Mouse (Mus musculus) erythroid progenitor cell, adult 5-6 weeks (primary cell): ENCODE data around the gene Dglucy. TPM values are rescaled to one million over a fixed set of nuclear protein-coding genes. Genes with fewer than 3 reads are reported as not detected.

ENCODE experiments used
- ATAC-seq: replicated peaks from 2 replicates; pipeline ENCODE4 v1.8.0; 2016; ENCODE audit warnings: moderate number of reproducible peaks, mild to moderate bottlenecking, moderate TSS enrichment, inconsistent platforms; ENCODE audit not compliant: poor library complexity, low FRiP score, severe bottlenecking
- total RNA-seq, 2 experiments: library from RNA; stranded (forward) in 1 of 2; stranded (reverse) in 1 of 2; fragments of 150-400 nt in 1 of 2; fragments of 186-747, 209-891 nt in 1 of 2; gene quantifications; 2 replicates each; pipeline versions ENCODE4 v1.2.3 to v1.2.4; 2015 to 2017; ENCODE audit warnings: low replicate concordance in 2 of 2

Gene Dglucy
- total RNA-seq (2015; ENCODE audit: low replicate concordance): 0.42 and 1.1 TPM in 2 replicates
- 5.1 TPM in 1 of 2 replicates, not detected in the other for total RNA-seq (2017; ENCODE audit: low replicate concordance)

GRCm38 (mm10) chr12:100778934-100779865 is at the start of gene Dglucy:
Gene Dglucy (plus strand): TSS chr12:100779057.
- peak; percentile 76 for ATAC-seq

DNA sequence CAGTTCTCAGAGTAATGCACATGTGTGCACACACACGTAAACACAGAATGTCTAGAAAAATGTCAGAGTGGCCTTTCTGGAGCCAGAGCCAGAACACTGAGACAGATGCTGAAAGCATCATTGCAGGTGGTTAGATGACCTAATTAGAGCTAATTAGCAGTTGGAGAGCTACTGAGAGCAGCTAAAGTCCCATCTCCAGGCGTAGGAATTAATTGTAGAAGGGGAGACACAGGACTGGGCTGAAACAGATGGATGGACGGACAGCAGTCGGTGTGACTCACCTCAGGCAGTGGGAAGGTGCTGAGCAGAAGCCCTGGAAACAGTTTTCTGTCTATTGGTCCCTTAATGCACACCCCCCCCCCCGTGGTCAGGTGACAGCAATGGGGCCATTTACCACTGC is 43.7 kb upstream of the Dglucy start:
- ATAC-seq: no peak

DNA sequence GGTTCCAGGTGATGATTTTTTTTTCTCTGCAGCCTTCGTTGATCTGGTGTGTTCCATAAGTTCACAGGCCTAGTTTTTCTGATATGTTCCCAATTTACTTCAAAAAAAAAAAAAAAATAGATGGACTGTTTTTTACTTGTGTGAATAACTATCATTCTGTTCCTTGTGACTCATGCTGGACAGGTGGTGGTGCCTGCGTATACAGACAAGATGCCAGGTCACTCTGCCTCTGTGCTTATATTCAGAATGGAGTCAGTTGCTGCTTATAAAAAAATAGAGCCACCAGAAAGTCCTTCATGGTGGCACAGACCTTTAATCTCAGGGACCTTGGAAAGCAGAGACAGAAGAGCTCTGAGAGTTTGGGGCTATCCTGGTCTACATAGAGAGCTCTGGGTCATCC is 43.3 kb upstream of the Dglucy start:
- ATAC-seq: no peak

DNA sequence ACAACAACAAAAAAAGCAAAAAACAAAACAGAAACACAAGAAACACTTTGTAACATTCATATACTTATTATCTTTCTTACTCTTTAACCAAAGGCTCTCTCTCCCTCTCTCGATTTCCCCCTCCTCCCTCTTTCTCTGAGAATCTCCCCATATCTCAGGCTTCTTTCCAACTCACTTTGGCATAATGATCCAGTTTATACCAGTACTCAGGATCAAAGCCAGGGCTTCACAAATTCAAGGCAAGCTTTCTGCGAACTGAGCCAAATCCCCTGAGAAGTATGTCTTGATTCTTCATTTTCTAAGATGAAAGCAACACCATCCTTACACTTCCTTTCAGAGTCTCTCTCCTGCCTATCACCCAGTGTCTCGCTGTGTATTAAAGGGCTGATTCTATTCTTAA is 40.4 kb upstream of the Dglucy start:
- no peak for ATAC-seq

GRCm38 (mm10) chr12:100739011-100739570 is 39.8 kb upstream of the Dglucy start:
- no peak for ATAC-seq

DNA sequence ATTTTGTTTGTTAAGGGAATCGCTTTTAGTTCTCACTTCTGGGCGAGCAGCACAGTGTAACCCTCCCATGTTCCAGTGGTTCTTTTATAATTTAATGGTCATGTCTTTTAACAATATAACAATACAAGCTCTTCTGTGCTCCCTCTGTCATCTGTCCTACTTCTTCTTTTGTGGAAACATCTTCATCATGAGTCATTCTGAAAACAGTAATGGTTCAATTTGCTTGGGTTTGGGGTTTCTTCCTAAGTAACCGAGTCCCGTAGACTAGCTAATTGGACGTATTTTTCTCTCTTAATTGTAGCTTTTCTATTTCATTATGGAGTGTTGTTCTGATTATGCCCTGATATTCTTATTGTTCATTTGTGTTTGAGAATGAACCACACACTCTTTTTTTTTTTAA is 38.5 kb upstream of the Dglucy start:
- no peak for ATAC-seq

DNA sequence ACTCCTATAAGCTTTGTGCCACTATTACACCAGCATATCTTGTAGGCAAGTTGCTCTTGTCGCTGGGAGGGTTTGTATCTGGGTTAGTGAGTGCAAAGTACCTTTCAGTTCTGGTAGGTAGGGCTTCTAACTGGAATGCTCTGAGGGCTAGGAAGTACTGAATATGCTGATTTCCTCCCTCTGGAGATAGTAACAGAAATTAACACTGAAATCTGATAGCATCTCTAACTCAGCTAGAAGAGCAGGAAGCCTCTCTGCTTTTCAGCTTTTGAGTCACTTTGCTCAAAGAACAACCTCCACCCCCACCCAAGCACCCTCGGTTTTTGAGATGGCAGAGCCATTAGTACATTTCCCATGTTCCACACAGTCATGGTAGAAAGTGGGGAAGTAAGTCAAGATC is 36.4 kb upstream of the Dglucy start:
- ATAC-seq: no peak

DNA sequence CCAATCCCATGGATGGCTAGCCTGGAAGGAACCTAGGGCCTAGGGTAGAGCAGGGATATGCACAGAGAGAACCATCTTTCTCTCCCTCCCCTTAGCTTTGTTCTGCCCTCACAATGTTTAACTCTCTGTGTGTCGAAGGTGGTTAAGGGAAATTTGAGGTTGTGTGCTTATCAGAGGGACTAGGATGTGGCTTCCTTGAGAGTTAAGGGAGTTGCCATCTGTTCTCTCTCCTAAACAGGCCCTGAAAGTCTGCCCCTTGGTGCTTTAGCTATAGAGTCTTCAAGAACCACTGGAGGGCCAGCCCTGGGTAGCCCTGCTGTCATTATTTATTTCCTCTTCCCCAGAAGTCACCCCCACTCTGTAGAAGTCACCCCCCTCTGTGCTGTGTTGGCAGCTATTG is 25.9 kb upstream of the Dglucy start:
- no peak for ATAC-seq

DNA sequence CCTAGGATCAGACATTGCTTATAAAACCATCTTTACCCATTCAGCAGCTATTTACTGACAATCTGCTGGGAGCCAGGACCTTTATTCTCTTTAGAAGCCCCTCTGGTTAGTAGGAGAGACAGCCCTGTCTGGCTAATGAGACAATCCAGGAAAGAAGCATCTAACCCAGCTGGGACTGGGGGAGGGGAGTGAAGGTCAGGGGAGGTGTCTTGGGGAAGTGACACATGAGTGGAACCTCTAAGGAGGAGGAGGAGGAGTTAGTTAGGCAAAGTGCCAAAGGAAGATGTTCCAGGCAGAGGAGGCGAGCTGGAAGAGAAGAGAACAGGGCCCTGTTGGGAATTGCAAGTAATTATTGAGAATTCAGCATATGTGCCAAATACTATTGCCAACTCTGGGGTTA is 25.1 kb upstream of the Dglucy start:
- ATAC-seq: no peak

- ATAC-seq: no peak
Observed at GRCm38 (mm10) chr12:100757427-100757826, 21.4 kb upstream of the Dglucy start.

DNA sequence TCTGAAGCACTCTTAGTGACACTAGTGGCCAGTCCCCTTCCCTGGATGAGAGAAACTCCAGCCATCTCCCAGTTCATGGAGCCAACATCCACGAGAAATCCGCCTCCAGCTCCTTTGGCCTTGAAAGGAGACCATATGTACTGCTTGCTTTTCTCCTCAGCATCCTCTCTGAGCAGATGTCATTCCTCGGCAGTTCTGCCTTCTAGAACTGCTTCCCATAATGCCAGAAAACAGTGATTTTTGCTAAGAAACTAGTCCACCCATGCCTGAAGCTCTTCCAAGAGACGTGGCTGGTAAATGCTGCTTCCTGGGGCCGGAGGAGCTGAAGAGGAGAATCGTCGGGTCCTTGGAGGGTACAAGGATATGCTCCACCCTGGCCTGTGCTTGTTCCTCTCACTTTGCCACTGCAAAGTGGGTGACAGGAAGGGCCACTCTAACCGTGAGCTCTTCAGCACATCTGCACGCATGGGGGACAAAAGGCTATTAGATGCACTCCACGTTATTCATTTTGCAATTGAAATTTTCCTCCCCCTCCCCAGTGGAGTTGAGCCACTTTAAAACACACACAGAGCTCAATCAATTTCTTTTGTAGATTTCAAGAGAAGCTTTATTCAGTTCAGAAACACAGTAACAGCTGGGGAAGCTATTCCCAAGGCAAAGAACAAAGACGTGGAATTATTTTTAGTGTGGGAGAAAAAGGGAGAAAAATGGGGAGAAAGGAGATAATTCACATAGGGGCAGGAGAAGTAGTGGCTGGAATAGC is 16.0 kb upstream of the Dglucy start:
- ATAC-seq: no peak

GRCm38 (mm10) chr12:100764329-100765018 is 14.4 kb upstream of the Dglucy start:
- no peak for ATAC-seq

GRCm38 (mm10) chr12:100769871-100770270 is 9.0 kb upstream of the Dglucy start:
- ATAC-seq: no peak

GRCm38 (mm10) chr12:100770765-100771164 is 8.1 kb upstream of the Dglucy start:
- no peak for ATAC-seq

DNA sequence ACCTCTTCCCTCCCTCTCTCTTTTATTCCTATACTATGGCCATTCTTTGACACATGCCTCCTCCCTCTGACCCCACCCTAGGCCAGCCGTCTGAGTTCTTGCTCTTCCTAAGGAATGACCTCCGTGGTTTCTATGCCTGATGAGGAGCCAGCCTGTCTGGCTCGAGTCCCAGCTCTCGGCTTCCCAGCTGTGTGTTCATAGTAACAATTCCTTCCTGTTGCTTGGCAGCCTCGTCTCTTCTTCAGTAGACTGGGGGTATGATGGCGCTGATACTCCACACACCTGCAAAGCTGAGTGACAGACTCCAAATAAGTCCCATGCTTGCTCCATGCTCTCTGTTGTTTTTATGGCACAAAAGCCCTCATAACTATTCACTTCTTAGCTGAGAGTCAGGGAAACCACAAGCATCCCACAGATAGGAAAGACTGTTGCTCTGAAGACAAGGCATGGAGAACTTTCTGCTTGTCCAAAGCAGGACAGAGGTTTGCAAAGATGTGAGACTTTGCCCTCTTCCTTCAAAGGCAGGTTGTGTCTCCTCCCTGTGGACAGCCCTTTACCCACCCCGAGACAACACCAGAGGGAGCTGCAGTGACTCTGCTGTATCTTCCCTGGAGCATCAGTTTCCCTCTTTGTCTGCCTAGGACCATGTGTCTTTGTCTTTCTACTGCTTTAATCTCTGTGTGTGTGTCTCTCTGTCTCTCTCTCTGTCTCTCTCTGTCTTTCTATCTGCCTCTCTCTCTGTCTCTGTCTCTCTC is 6.5 kb upstream of the Dglucy start:
- no peak for ATAC-seq

DNA sequence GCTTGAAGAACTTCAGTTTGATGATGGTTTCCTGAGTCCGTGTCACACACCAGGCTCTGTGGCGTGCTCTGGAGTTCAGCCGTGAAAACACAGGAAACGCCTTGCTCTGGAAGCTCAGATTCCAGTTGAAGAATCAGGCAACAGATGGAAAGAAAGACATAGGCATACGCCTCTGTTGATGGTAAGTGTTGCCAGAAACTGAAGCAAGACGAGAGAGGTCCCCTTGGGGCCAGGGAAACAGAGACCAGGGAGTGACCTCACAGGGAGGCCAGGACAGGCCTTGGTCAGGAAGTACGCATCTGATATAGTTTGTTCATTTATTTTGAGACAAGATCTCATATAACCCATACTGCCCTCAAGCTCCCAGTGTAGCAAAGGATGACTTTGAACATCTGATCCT is 4.1 kb upstream of the Dglucy start:
- ATAC-seq: no peak

- no peak for ATAC-seq
Observed at GRCm38 (mm10) chr12:100775291-100775690, 3.6 kb upstream of the Dglucy start.

DNA sequence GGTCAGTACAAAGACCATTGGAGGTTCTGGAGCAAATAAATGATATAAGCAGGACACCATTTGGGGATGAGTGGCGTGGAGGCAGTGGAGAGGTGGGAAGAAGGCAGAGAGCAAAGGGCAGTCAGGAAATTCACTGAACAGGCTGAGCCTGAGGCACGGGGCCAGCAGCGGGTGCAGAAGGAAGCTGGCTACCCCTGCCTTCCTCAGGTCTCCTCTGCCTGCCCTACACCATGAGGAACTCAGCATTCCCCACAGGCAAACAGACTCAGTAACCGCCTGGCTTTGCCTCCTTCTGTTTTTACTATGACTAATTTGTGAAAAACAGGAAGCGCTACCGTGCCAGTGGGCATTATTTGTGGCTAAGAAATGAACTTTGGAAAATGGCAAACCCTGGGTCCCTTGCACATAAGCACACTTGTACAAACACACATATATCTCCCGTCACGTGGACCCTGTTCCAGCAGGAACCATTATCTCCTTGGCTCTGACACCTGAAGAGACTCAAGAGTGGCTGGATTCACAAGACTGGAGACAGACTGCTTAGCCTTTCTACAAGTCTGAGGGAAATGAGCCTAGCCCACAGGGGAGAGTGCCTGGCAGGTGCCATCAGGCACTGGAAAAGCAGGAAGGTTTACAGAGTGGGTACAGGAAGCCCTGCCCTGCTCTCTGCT is 2.8 kb upstream of the Dglucy start:
- ATAC-seq: no peak

DNA sequence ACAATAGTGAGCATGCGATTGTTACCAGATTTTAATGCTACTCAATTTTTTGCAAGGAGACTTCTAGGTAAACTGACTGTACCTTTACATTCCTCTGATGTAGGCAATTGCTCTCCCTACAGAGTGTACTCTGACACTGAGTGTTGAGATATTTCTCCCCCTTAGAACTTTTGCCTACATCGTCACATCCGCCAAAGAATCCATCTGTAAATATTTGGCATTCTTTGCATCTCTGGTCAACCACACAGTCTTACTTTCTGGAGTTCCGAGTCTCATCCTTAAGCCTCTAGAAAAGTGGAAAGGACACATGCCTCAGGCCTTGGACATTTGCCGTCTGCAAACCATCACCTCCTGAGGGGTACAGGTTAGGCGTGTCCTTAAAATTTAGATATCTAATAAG is 1.9 kb upstream of the Dglucy start:
- ATAC-seq: no peak
